7 mouse cellular contexts compared by ENCODE assay signal in genomic region chr16:30552621-30553338, GRCm38 (mm10). TPM values are rescaled to one million over a fixed set of nuclear protein-coding genes. Genes with fewer than 3 reads are reported as not detected.
DNase-seq lines count a peak whose midpoint lies in the region; ATAC-seq and TF ChIP-seq lines count a peak whose summit lies in the region.

No protein-coding gene starts in this region.

- H3K27me3 ChIP-seq in hindbrain, postnatal 0 days (ENCODE audit: insufficient read depth, low read length): no peaks in the 10 kb centered on the region
- no peaks in the 10 kb centered on the region for H3K27me3 ChIP-seq in stomach, postnatal 0 days (ENCODE audit: control insufficient read depth, insufficient read depth, low read length)

- intact Hi-C loops in gastrocnemius, postnatal 14 days (cut with DNase I; ENCODE audit: low total_unique reads): no loop called here
- intact Hi-C loops in left cerebral cortex, adult 2 months (cut with DNase I): no loop called here

- DNase-seq in adrenal gland, adult 8-10 months: peak; percentile 66
- DNase-seq in cerebellum, postnatal 14 days: peak; percentile 64 to 73
- DNase-seq in gastrocnemius, postnatal 14 days: peak; percentile 89
- DNase-seq in hindbrain, postnatal 0 days (ENCODE audit: low spot score): peak; percentile 92
- DNase-seq in left cerebral cortex, adult 2 months (ENCODE audit: extremely low spot score in 1 of 2, low spot score in 2 of 2): peak; percentile 61 to 75
- DNase-seq in stomach, postnatal 0 days (ENCODE audit: low spot score): peak; percentile 62

- no peak overlapping the region for H3K4me3 ChIP-seq in hindbrain, postnatal 0 days (ENCODE audit: low read length)
- H3K4me3 ChIP-seq in left cerebral cortex, adult 2 months: no peak overlapping the region
- no peak overlapping the region for H3K4me3 ChIP-seq in stomach, postnatal 0 days (ENCODE audit: low read depth, low read length)

- no peak overlapping the region for H3K9ac ChIP-seq in hindbrain, postnatal 0 days (replicated peaks; ENCODE audit: low read length)
- H3K9ac ChIP-seq in stomach, postnatal 0 days (ENCODE audit: low read length): no peak overlapping the region

- H3K27ac ChIP-seq in hindbrain, postnatal 0 days: peak overlapping the region; percentile 78
- H3K27ac ChIP-seq in left cerebral cortex, adult 2 months: peak overlapping the region; percentile 67
- peak overlapping the region; percentile 77 for H3K27ac ChIP-seq in stomach, postnatal 0 days (replicated peaks)

- peak; percentile 70 for ATAC-seq in hindbrain, postnatal 0 days
- ATAC-seq in megakaryocyte, adult 5-6 weeks (ENCODE audit: poor library complexity, severe bottlenecking): peak; percentile 2; the same call in 1 of the 2 replicates
- ATAC-seq in stomach, postnatal 0 days (ENCODE audit: low FRiP score, low TSS enrichment): peak; percentile 20; the same call in 1 of the 2 replicates

- WGBS in hindbrain, postnatal 0 days: 16% methylated on average over 11 of the region's 11 CpGs
- 30% methylated on average over 11 of the region's 11 CpGs for WGBS in stomach, postnatal 0 days

- H3K36me3 ChIP-seq in hindbrain, postnatal 0 days (ENCODE audit: insufficient read depth, low read length): 0 out of 2 replicates have a peak, but pooled peaks cover 6% of the 10 kb centered on the region
- H3K36me3 ChIP-seq in stomach, postnatal 0 days (ENCODE audit: control insufficient read depth, insufficient read depth, low read length): no peaks in the 10 kb centered on the region

- no peak for TF ChIP-seq EP300 in stomach, postnatal 0 days (optimal IDR thresholded peaks at IDR 0.05)

- H3K4me1 ChIP-seq in hindbrain, postnatal 0 days (ENCODE audit: insufficient read depth, low read length): no peaks in the 10 kb centered on the region
- 0 out of 2 replicates have a peak, but pooled peaks cover 3% of the 10 kb centered on the region for H3K4me1 ChIP-seq in stomach, postnatal 0 days (replicated peaks; ENCODE audit: control insufficient read depth, insufficient read depth)

- H3K4me2 ChIP-seq in hindbrain, postnatal 0 days (ENCODE audit: low read depth, low read length): 0 out of 2 replicates have a peak overlapping the region, but pooled peaks have one; percentile 18
- H3K4me2 ChIP-seq in stomach, postnatal 0 days (replicated peaks; ENCODE audit: low read depth): no peak overlapping the region

- no peak for TF ChIP-seq CTCF in hindbrain, postnatal 0 days (IDR thresholded peaks at IDR 0.05; ENCODE audit: low read depth)
- TF ChIP-seq CTCF in left cerebral cortex, adult 2 months (IDR thresholded peaks at IDR 0.05): no peak
- no peak for TF ChIP-seq CTCF in stomach, postnatal 0 days (IDR thresholded peaks at IDR 0.05; ENCODE audit: low read depth)

- peaks cover 5% of the 10 kb centered on the region; the same call in 1 of the 2 replicates for H3K9me3 ChIP-seq in hindbrain, postnatal 0 days (ENCODE audit: low read length)
- peaks cover 8% of the 10 kb centered on the region; the same call in 1 of the 2 replicates for H3K9me3 ChIP-seq in stomach, postnatal 0 days (ENCODE audit: control insufficient read depth, low read length)

RNA-seq across cellular contexts. Expression of gene Tmem44, which starts 2.1 kb away (rescaled TPM):
- total RNA-seq in adrenal gland, adult 8-10 months (2022): 1 to 10 TPM; 3.7 to 9.3 (median 5.8) TPM
- total RNA-seq in gastrocnemius, postnatal 14 days (2021): 1 to 10 TPM; 4.5 to 5.6 TPM
- total RNA-seq in hindbrain, postnatal 0 days (2014; rRNA removed): 83.9 and 92.9 TPM in 2 replicates
- polyA plus RNA-seq in hindbrain, postnatal 0 days (2015; fragmentation: Nextera tagmentation; extraction: Ambion mirVana): 41.8 and 44.6 TPM in 2 replicates
- 10 to 100 TPM; 69.9 to 74.0 TPM for total RNA-seq in left cerebral cortex, adult 2 months (2021)
- not detected in 2 replicates for total RNA-seq in megakaryocyte, adult 5-6 weeks (2015)
- total RNA-seq in megakaryocyte, adult 5-6 weeks (2017): 0.04 TPM in 2 replicates
- 3.5 and 4.3 TPM in 2 replicates for polyA plus RNA-seq in stomach, postnatal 0 days (2015; fragmentation: Nextera tagmentation; extraction: Ambion mirVana)

RNA-seq across cellular contexts. Expression of gene Lsg1, which starts 34.6 kb away (rescaled TPM):
- 10 to 100 TPM; 36.7 to 47.3 (median 40.5) TPM for total RNA-seq in adrenal gland, adult 8-10 months (2022)
- total RNA-seq in gastrocnemius, postnatal 14 days (2021): 10 to 100 TPM; 18.3 to 19.2 TPM
- 9.9 and 16.7 TPM in 2 replicates for total RNA-seq in hindbrain, postnatal 0 days (2014; rRNA removed)
- polyA plus RNA-seq in hindbrain, postnatal 0 days (2015; fragmentation: Nextera tagmentation; extraction: Ambion mirVana): 42.1 and 45.4 TPM in 2 replicates
- total RNA-seq in left cerebral cortex, adult 2 months (2021): 10 to 100 TPM; 21.2 to 23.2 TPM
- total RNA-seq in megakaryocyte, adult 5-6 weeks (2015): 19.2 and 19.9 TPM in 2 replicates
- total RNA-seq in megakaryocyte, adult 5-6 weeks (2017): 38.2 and 42.9 TPM in 2 replicates
- 33.4 and 33.5 TPM in 2 replicates for polyA plus RNA-seq in stomach, postnatal 0 days (2015; fragmentation: Nextera tagmentation; extraction: Ambion mirVana)

RNA-seq across cellular contexts. Expression of gene Fam43a, which starts 46.7 kb away (rescaled TPM):
- 10 to 100 TPM; 36.5 to 45.0 (median 38.5) TPM for total RNA-seq in adrenal gland, adult 8-10 months (2022)
- total RNA-seq in gastrocnemius, postnatal 14 days (2021): 10 to 100 TPM; 17.4 to 17.9 TPM
- 28.8 and 33.1 TPM in 2 replicates for total RNA-seq in hindbrain, postnatal 0 days (2014; rRNA removed)
- polyA plus RNA-seq in hindbrain, postnatal 0 days (2015; fragmentation: Nextera tagmentation; extraction: Ambion mirVana): 14.4 and 14.8 TPM in 2 replicates
- 10 to 100 TPM; 17.3 to 18.1 TPM for total RNA-seq in left cerebral cortex, adult 2 months (2021)
- total RNA-seq in megakaryocyte, adult 5-6 weeks (2015): 4.6 and 4.7 TPM in 2 replicates
- total RNA-seq in megakaryocyte, adult 5-6 weeks (2017): 7.9 and 9.3 TPM in 2 replicates
- polyA plus RNA-seq in stomach, postnatal 0 days (2015; fragmentation: Nextera tagmentation; extraction: Ambion mirVana): 13.4 and 14.2 TPM in 2 replicates

Comparison
In these comparisons a context has a peak if more than half of its experiments do, and no peak if none do; other contexts are left out.
1. ATAC-seq: peak in every context shown above with its lines; median percentile 70 in hindbrain, postnatal 0 days; 20 in stomach, postnatal 0 days; 2 in megakaryocyte, adult 5-6 weeks.